Mouse (Mus musculus) E14TG2a.4 (cell line): ENCODE results near the gene Aspscr1.

Experiments used
- CTCF ChIP-seq: conservative IDR thresholded peaks from 2 replicates; pipeline ENCODE4 v1.5.1; 2014; ENCODE audit warnings: low read length
- POU5F1 ChIP-seq: IDR thresholded peaks from 2 replicates; pipeline ENCODE4 v1.6.1; 2014; ENCODE audit warnings: low read length, borderline replicate concordance

- TF ChIP-seq CTCF = no peak
- no peak for TF ChIP-seq POU5F1
Observed at GRCm38 (mm10) chr11:120709551-120709950, 36.8 kb downstream of the Aspscr1 start.
